ENCODE assay signal across 9 mouse cellular contexts in the genomic region with DNA sequence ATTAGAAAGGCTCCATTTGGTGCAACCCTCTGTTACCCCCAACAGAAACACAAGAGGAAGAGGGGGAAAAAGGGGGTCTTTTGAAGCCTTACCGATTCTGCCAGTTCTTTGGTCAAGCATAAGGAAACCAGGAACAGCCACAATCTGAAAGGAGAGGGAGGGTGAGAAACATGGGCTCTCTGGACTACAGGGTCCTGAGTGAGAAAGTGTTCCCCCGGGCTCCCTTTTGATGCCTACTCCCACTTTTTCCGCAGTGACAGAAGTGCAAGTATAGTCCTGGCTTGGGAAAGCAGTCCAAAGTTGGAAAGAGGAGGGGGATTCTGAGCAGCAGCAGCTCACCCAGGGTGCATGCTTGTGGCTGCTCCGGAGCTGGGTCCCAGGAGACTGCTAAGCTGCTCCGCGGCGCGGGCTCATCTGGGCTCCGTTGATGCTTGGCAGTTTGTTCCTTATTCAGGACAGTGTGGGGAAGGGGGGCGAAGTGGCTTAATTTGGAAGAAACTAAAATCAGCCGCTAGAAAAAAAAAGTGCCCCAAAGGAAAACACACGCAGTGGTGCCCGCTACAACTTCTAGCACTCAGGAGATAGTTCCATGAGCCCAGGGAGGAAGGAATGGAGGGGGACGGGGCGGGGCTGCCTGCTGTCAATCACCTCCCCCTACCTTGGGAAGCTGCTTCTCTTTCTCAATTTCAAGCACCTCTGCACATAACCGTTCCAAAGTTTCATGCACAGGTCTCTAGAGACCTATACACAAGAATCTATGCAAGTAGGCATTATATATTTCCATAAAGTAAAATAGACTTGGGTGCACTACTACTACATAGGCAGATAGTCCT. TPM values are rescaled to one million over a fixed set of nuclear protein-coding genes. Genes with fewer than 3 reads are reported as not detected.
DNase-seq lines count a peak whose midpoint lies in the region; ATAC-seq lines count a peak whose summit lies in the region.
"Had no signal": no experiment of that assay in that cellular context is flagged by ENCODE, and none has a peak within 500 bp of the region (broad histone marks: within the 10 kb centered on the region; RNA-seq: fewer than 3 reads in every experiment).

A gene (minus strand): TSS at position 607 of the 833 bp plus-strand sequence.

- peak within 1 kb of the TSS; percentile 50 for H3K4me3 ChIP-seq in limb, embryonic 13.5 days
- peak within 1 kb of the TSS; percentile 39 for H3K4me3 ChIP-seq in neural tube, embryonic 11.5 days (ENCODE audit: low read depth, low read length)

- H3K27me3 ChIP-seq in limb, embryonic 13.5 days: peaks cover 24% of the 10 kb centered on the region
- H3K27me3 ChIP-seq in neural tube, embryonic 11.5 days (ENCODE audit: control insufficient read depth, insufficient read depth, low read length): peaks cover 10% of the 10 kb centered on the region

- peak; percentile 23 for DNase-seq in adrenal gland, adult 2 months
- no peak for DNase-seq in adrenal gland, adult 8-10 months
- peak; percentile 35 for DNase-seq in embryo, embryonic 9.5 days (ENCODE audit: extremely low spot score)
- peak; percentile 10 for DNase-seq in heart, postnatal 4 days
- DNase-seq in neural tube, embryonic 11.5 days (ENCODE audit: low spot score): peak; percentile 24
- DNase-seq in spleen, postnatal 14 days (ENCODE audit: low spot score in 2 of 2): no peak
- no peak for DNase-seq in thymus, postnatal 0 days (ENCODE audit: low spot score)

- H3K27ac ChIP-seq in limb, embryonic 13.5 days: no peak within 1 kb of the TSS
- no peak within 1 kb of the TSS for H3K27ac ChIP-seq in neural tube, embryonic 11.5 days (ENCODE audit: low read depth, low read length)

- no peaks in the 10 kb centered on the region for H3K36me3 ChIP-seq in limb, embryonic 13.5 days
- no peaks in the 10 kb centered on the region for H3K36me3 ChIP-seq in neural tube, embryonic 11.5 days (ENCODE audit: control insufficient read depth, insufficient read depth, low read length)

- peak within 1 kb of the TSS; percentile 13; the same call in 1 of the 2 replicates for H3K9ac ChIP-seq in limb, embryonic 13.5 days
- peak within 1 kb of the TSS; percentile 32; the same call in 1 of the 2 replicates for H3K9ac ChIP-seq in neural tube, embryonic 11.5 days (ENCODE audit: low read length)

- no peak for ATAC-seq in limb, embryonic 13.5 days (ENCODE audit: low FRiP score, low read depth)
- no peak for ATAC-seq in neural tube, embryonic 11.5 days (ENCODE audit: insufficient read depth, low FRiP score, low TSS enrichment)

- peak within 1 kb of the TSS; percentile 64 for H3K4me2 ChIP-seq in limb, embryonic 13.5 days (replicated peaks)
- peak within 1 kb of the TSS; percentile 51 for H3K4me2 ChIP-seq in neural tube, embryonic 11.5 days (ENCODE audit: low read depth)

- H3K4me1 ChIP-seq in limb, embryonic 13.5 days: peaks cover 3% of the 10 kb centered on the region; the same call in 1 of the 2 replicates
- H3K4me1 ChIP-seq in neural tube, embryonic 11.5 days (ENCODE audit: control insufficient read depth, insufficient read depth, low read length): no peaks in the 10 kb centered on the region

- H3K9me3 ChIP-seq in limb, embryonic 13.5 days: no peaks in the 10 kb centered on the region
- no peaks in the 10 kb centered on the region for H3K9me3 ChIP-seq in neural tube, embryonic 11.5 days (ENCODE audit: control insufficient read depth, low read length)

- 19% methylated on average over 16 of the region's 16 CpGs for WGBS in limb, embryonic 13.5 days
- 25% methylated on average over 16 of the region's 16 CpGs for WGBS in neural tube, embryonic 11.5 days

RNA-seq across cellular contexts. Expression of the gene that starts here (rescaled TPM):
- total RNA-seq in adrenal gland, adult 2 months (2021): 1 to 10 TPM; 1.2 to 2.2 TPM
- polyA plus RNA-seq in adrenal gland, adult 2 months (2012; rRNA removed): 0.55 and 0.63 TPM in 2 replicates
- total RNA-seq in adrenal gland, adult 8-10 months (2022): 1 to 10 TPM; 1.2 to 1.5 (median 1.4) TPM
- 1 to 10 TPM; 4.5 to 5.5 TPM for total RNA-seq in heart, postnatal 4 days (2021)
- 1.0 and 1.1 TPM in 2 replicates for polyA plus RNA-seq in limb, embryonic 13.5 days (2015; fragmentation: Nextera tagmentation; extraction: Ambion mirVana)
- 1.8 and 1.9 TPM in 2 replicates for polyA plus RNA-seq in neural tube, embryonic 11.5 days (2014; fragmentation: Nextera tagmentation; extraction: Ambion mirVana)
- polyA plus RNA-seq in thymus, postnatal 0 days (2015; fragmentation: Nextera tagmentation; extraction: Ambion mirVana): 0.10 TPM in 2 replicates
- polyA plus RNA-seq: erythroblast, embryonic 14.5 days had no signal

Comparison
In these comparisons a context has a peak if more than half of its experiments do, and no peak if none do; other contexts are left out.
1. DNase-seq: peak in adrenal gland, adult 2 months (single experiment), embryo, embryonic 9.5 days (single experiment), heart, postnatal 4 days (single experiment) and neural tube, embryonic 11.5 days (single experiment); none in adrenal gland, adult 8-10 months (single experiment), spleen, postnatal 14 days (0 of 2) and thymus, postnatal 0 days (single experiment).